Mouse (Mus musculus) forebrain, embryonic 10.5 days (tissue): ENCODE measurements at regions not wholly inside any gene's neighbourhood (a gene's known extent, or its start where the extent isn't known, plus 50 kb on each side); places are given as distances from the start of the nearest gene placed in this dataset.
"Not testable (repeated sequence)": the region's sequence is repeated elsewhere in the genome, so short reads cannot be mapped to it uniquely, and the experiment has no call there.

ENCODE experiments used
- DNase-seq: peaks from one replicate; pipeline ENCODE4 v3.0.0-alpha.2; 2017; ENCODE audit warnings: low spot score; ENCODE audit errors: extremely low spot score
- H3K27ac ChIP-seq: fragments of 300-500 bp; sonication (generic); 2 replicates; pipeline ENCODE4 v1.5.1; 2016; ENCODE audit warnings: mild to moderate bottlenecking
- H3K27me3 ChIP-seq: fragments of 300-500 bp; sonication (generic); 2 replicates; pipeline ENCODE4 v1.6.1; 2016; ENCODE audit warnings: mild to moderate bottlenecking; ENCODE audit not compliant: poor library complexity, severe bottlenecking
- H3K36me3 ChIP-seq: fragments of 300-500 bp; sonication (generic); replicated peaks from 2 replicates; pipeline ENCODE4 v1.6.1; 2016; ENCODE audit warnings: mild to moderate bottlenecking, moderate library complexity
- H3K4me1 ChIP-seq: fragments of 300-500 bp; sonication (generic); 2 replicates; pipeline ENCODE4 v1.6.1; 2016
- H3K4me3 ChIP-seq: fragments of 300-500 bp; sonication (generic); 2 replicates; pipeline ENCODE4 v1.5.1; 2016; ENCODE audit warnings: mild to moderate bottlenecking, moderate library complexity
- H3K9me3 ChIP-seq: fragments of 300-500 bp; sonication (generic); 2 replicates; pipeline ENCODE4 v1.6.1; 2016; ENCODE audit warnings: mild to moderate bottlenecking, moderate library complexity
- WGBS: fragments of 180-500 bp; shearing (Covaris S2); methylation state at CpG from one replicate; pipeline ENCODE4 v1.1.7; 2016; 5-methylcytosine and 5-hydroxymethylcytosine counted together

GRCm38 (mm10) chr10:43657501-43658225, 79.6 kb downstream of the Cd24a start:
- 0 out of 2 replicates have a peak, but pooled peaks cover 6% of the 10 kb centered on the region for H3K4me1 ChIP-seq
- DNase-seq, result no peak
- 88% methylated on average over 8 of the region's 8 CpGs for WGBS

GRCm38 (mm10) chr10:43658226-43658593, 80.1 kb downstream of the Cd24a start:
- no peaks in the 10 kb centered on the region for H3K36me3 ChIP-seq
- H3K27ac ChIP-seq, result no peak overlapping the region
- WGBS, result 82% methylated on average over 1 of the region's 1 CpGs
- H3K4me1 ChIP-seq, result 0 out of 2 replicates have a peak, but pooled peaks cover 6% of the 10 kb centered on the region
- H3K4me3 ChIP-seq, result no peak overlapping the region
- no peak for DNase-seq
- no peaks in the 10 kb centered on the region; the same call in 1 of the 2 replicates for H3K9me3 ChIP-seq
- H3K27me3 ChIP-seq, result no peaks in the 10 kb centered on the region

More at GRCm38 (mm10) chr10:43657501-43658225, 79.6 kb downstream of the Cd24a start:
- Histone ChIP-seq H3K9me3 (no peaks in the 10 kb centered on the region; the same call in 1 of the 2 replicates), H3K27me3 (no peaks in the 10 kb centered on the region), H3K27ac (no peak overlapping the region), H3K4me3 (no peak overlapping the region), H3K36me3 (no peaks in the 10 kb centered on the region)

- no peaks in the 10 kb centered on the region for H3K4me1 ChIP-seq
- 0 out of 2 replicates have a peak, but pooled peaks cover 7% of the 10 kb centered on the region for H3K27me3 ChIP-seq
- no peak for DNase-seq
- no peak overlapping the region for H3K27ac ChIP-seq
- no peak overlapping the region for H3K4me3 ChIP-seq
- WGBS, result 82% methylated on average over 4 of the region's 4 CpGs
- no peaks in the 10 kb centered on the region for H3K36me3 ChIP-seq
- no peaks in the 10 kb centered on the region for H3K9me3 ChIP-seq
These were observed 86.8 kb downstream of the Cd24a start for GRCm38 (mm10) chr10:43664844-43665243.

GRCm38 (mm10) chr10:43666262-43667085, 88.4 kb downstream of the Cd24a start:
- peaks cover 5% of the 10 kb centered on the region for H3K4me1 ChIP-seq
- no peaks in the 10 kb centered on the region for H3K36me3 ChIP-seq
- no peak for DNase-seq
- WGBS, result 82% methylated on average over 9 of the region's 9 CpGs
- H3K4me3 ChIP-seq, result no peak overlapping the region
- no peak overlapping the region for H3K27ac ChIP-seq
- H3K27me3 ChIP-seq, result 0 out of 2 replicates have a peak, but pooled peaks cover 7% of the 10 kb centered on the region
- no peaks in the 10 kb centered on the region for H3K9me3 ChIP-seq

- H3K4me1 ChIP-seq, result peaks cover 5% of the 10 kb centered on the region
- no peaks in the 10 kb centered on the region for H3K36me3 ChIP-seq
- no peak overlapping the region for H3K27ac ChIP-seq
- H3K4me3 ChIP-seq, result peak overlapping the region; percentile 25
- no peak for DNase-seq
- H3K27me3 ChIP-seq, result 0 out of 2 replicates have a peak, but pooled peaks cover 7% of the 10 kb centered on the region
- WGBS, result 62% methylated on average over 25 of the region's 25 CpGs
- H3K9me3 ChIP-seq, result no peaks in the 10 kb centered on the region
These were observed 89.1 kb downstream of the Cd24a start for GRCm38 (mm10) chr10:43667086-43667690.

- H3K4me1 ChIP-seq, result peaks cover 10% of the 10 kb centered on the region
- 0 out of 2 replicates have a peak, but pooled peaks cover 7% of the 10 kb centered on the region for H3K27me3 ChIP-seq
- no peaks in the 10 kb centered on the region for H3K9me3 ChIP-seq
- H3K27ac ChIP-seq, result no peak overlapping the region
- no peaks in the 10 kb centered on the region for H3K36me3 ChIP-seq
- no peak for DNase-seq
- no peak overlapping the region for H3K4me3 ChIP-seq
- WGBS, result 82% methylated on average over 11 of the region's 11 CpGs
These were observed 89.7 kb downstream of the Cd24a start for GRCm38 (mm10) chr10:43667732-43668247.

GRCm38 (mm10) chr10:43669471-43669870, 91.4 kb downstream of the Cd24a start:
- DNase-seq, result no peak
- 71% methylated on average over 5 of the region's 5 CpGs for WGBS

GRCm38 (mm10) chr10:43670745-43671144, 92.7 kb downstream of the Cd24a start:
- H3K4me1 ChIP-seq, result peaks cover 10% of the 10 kb centered on the region
- H3K27ac ChIP-seq, result no peak overlapping the region
- 84% methylated on average over 1 of the region's 1 CpGs for WGBS
- H3K4me3 ChIP-seq, result no peak overlapping the region
- H3K27me3 ChIP-seq, result 0 out of 2 replicates have a peak, but pooled peaks cover 7% of the 10 kb centered on the region
- H3K36me3 ChIP-seq, result no peaks in the 10 kb centered on the region
- no peaks in the 10 kb centered on the region for H3K9me3 ChIP-seq
- no peak for DNase-seq

More at GRCm38 (mm10) chr10:43669471-43669870, 91.4 kb downstream of the Cd24a start:
- peaks cover 10% of the 10 kb centered on the region for H3K4me1 ChIP-seq
- H3K4me3 ChIP-seq, result no peak overlapping the region
- no peak overlapping the region for H3K27ac ChIP-seq
- H3K9me3 ChIP-seq, result no peaks in the 10 kb centered on the region
- no peaks in the 10 kb centered on the region for H3K36me3 ChIP-seq
- H3K27me3 ChIP-seq, result 0 out of 2 replicates have a peak, but pooled peaks cover 7% of the 10 kb centered on the region

GRCm38 (mm10) chr10:43671785-43672184, 93.7 kb downstream of the Cd24a start:
- WGBS, result 85% methylated on average over 3 of the region's 3 CpGs
- Histone ChIP-seq H3K27me3 (0 out of 2 replicates have a peak, but pooled peaks cover 7% of the 10 kb centered on the region), H3K4me1 (peaks cover 10% of the 10 kb centered on the region), H3K27ac (no peak overlapping the region), H3K36me3 (no peaks in the 10 kb centered on the region), H3K4me3 (no peak overlapping the region), H3K9me3 (no peaks in the 10 kb centered on the region)
- no peak for DNase-seq

GRCm38 (mm10) chr10:43672490-43672889, 94.4 kb downstream of the Cd24a start:
- Histone ChIP-seq H3K27ac (no peak overlapping the region), H3K9me3 (no peaks in the 10 kb centered on the region), H3K36me3 (no peaks in the 10 kb centered on the region), H3K4me1 (peaks cover 10% of the 10 kb centered on the region), H3K4me3 (no peak overlapping the region), H3K27me3 (0 out of 2 replicates have a peak, but pooled peaks cover 4% of the 10 kb centered on the region)
- 44% methylated on average over 6 of the region's 6 CpGs for WGBS
- DNase-seq, result no peak

GRCm38 (mm10) chr10:43674749-43675148, 96.7 kb downstream of the Cd24a start:
- H3K27me3 ChIP-seq, result no peaks in the 10 kb centered on the region
- H3K4me1 ChIP-seq, result peaks cover 10% of the 10 kb centered on the region
- H3K27ac ChIP-seq, result no peak overlapping the region
- no peak overlapping the region for H3K4me3 ChIP-seq
- WGBS, result 68% methylated on average over 1 of the region's 1 CpGs
- no peaks in the 10 kb centered on the region for H3K36me3 ChIP-seq
- no peaks in the 10 kb centered on the region for H3K9me3 ChIP-seq
- no peak for DNase-seq

- H3K4me3 ChIP-seq, H3K9me3 ChIP-seq, H3K4me1 ChIP-seq, DNase-seq, H3K27me3 ChIP-seq, H3K36me3 ChIP-seq, H3K27ac ChIP-seq: not testable (repeated sequence)
- WGBS, result 71% methylated on average over 1 of the region's 1 CpGs
These were observed 97.4 kb downstream of the Cd24a start for GRCm38 (mm10) chr10:43675495-43675894.
